Mouse (Mus musculus) kidney, embryonic 14.5 days (tissue): ENCODE results near the gene 6430531B16Rik. TPM values are rescaled to one million over a fixed set of nuclear protein-coding genes. Genes with fewer than 3 reads are reported as not detected.

Experiments
- ATAC-seq: fragments of 200-750 bp; cut with Nextera tagmentation; 2 replicates; pipeline ENCODE4 v1.8.0; 2017; ENCODE audit warnings: moderate number of reproducible peaks, mild to moderate bottlenecking, moderate TSS enrichment, moderate library complexity; ENCODE audit not compliant: low FRiP score, low TSS enrichment
- H3K27ac ChIP-seq: fragments of 300-500 bp; sonication (generic); 2 replicates; pipeline ENCODE4 v1.5.1; 2014; ENCODE audit warnings: low read depth, mild to moderate bottlenecking, low read length, moderate library complexity, mixed read lengths
- H3K27me3 ChIP-seq: fragments of 300-500 bp; sonication (generic); 2 replicates; pipeline ENCODE4 v1.6.1; 2014; ENCODE audit warnings: mild to moderate bottlenecking, low read length; ENCODE audit not compliant: control insufficient read depth, insufficient read depth
- H3K36me3 ChIP-seq: fragments of 300-500 bp; sonication (generic); 2 replicates; pipeline ENCODE4 v1.6.1; 2014; ENCODE audit warnings: low read length, mixed read lengths; ENCODE audit not compliant: control insufficient read depth, insufficient read depth
- H3K4me1 ChIP-seq: fragments of 300-500 bp; sonication (generic); 2 replicates; pipeline ENCODE4 v1.6.1; 2014; ENCODE audit warnings: low read length, mixed read lengths; ENCODE audit not compliant: control insufficient read depth, insufficient read depth
- H3K4me2 ChIP-seq: fragments of 300-500 bp; sonication (generic); replicated peaks from 2 replicates; pipeline ENCODE4 v1.6.1; 2014; ENCODE audit warnings: low read depth, mild to moderate bottlenecking, low read length
- H3K4me3 ChIP-seq: fragments of 300-500 bp; sonication (generic); 2 replicates; pipeline ENCODE4 v1.5.1; 2014; ENCODE audit warnings: mild to moderate bottlenecking, low read length
- H3K9ac ChIP-seq: fragments of 300-500 bp; sonication (generic); 2 replicates; pipeline ENCODE4 v1.6.1; 2014; ENCODE audit warnings: low read depth, mild to moderate bottlenecking, low read length, moderate library complexity
- H3K9me3 ChIP-seq: fragments of 300-500 bp; sonication (generic); 2 replicates; pipeline ENCODE4 v1.6.1; 2016; ENCODE audit warnings: low read length; ENCODE audit not compliant: control insufficient read depth
- WGBS: fragments of 180-500 bp; shearing (Covaris S2); extraction: QIAGEN DNeasy Blood & Tissue Kit; methylation state at CpG from one replicate; pipeline ENCODE4 v1.1.7; 2014; 5-methylcytosine and 5-hydroxymethylcytosine counted together
- microRNA counts: library from miRNA; unstranded; fragments of <30 nt; microRNA quantifications from one replicate; lab custom pipeline; 2017
- microRNA-seq: library from miRNA; unstranded; fragments of <30 nt; microRNA quantifications from one replicate; pipeline ENCODE4, GENCODE M21; 2016
- polyA plus RNA-seq: library from polyadenylated mRNA; unstranded; fragments of >200 nt; fragmentation: Nextera tagmentation; extraction: Ambion mirVana; gene quantifications from 2 replicates; pipeline ENCODE4 v1.2.1, GENCODE M21; 2014

Gene 6430531B16Rik
- polyA plus RNA-seq, 1 experiment from 2014 or later, result 0.55 TPM

DNA sequence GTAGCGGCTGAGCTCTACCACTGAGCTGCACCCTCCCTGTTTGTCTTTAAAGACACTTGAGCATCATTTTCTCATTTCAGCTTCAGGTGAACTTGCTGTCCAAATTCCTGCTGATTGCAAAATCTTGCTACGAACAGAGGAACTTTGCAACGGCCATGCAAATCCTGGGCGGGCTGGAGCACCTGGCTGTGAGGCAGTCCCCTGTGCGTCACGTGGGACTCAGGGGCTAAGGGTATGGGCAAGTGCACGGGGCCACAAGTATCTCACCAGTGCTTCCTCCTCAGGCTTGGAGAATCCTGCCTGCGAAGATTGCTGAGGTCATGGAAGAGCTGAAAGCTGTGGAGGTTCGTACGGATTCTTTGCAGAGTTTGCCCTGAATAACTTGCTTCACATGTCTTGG lies 41.9 kb downstream of the 6430531B16Rik start:
- no peak overlapping the region for H3K4me3 ChIP-seq
- H3K9me3 ChIP-seq, result no peaks in the 10 kb centered on the region
- no peak overlapping the region for H3K4me2 ChIP-seq
- no peaks in the 10 kb centered on the region for H3K36me3 ChIP-seq
- 90% methylated on average over 10 of the region's 10 CpGs for WGBS
- H3K27ac ChIP-seq, result no peak overlapping the region
- no peaks in the 10 kb centered on the region for H3K4me1 ChIP-seq
- H3K9ac ChIP-seq, result no peak overlapping the region
- H3K27me3 ChIP-seq, result no peaks in the 10 kb centered on the region; the same call in 1 of the 2 replicates
- ATAC-seq, result no peak

DNA sequence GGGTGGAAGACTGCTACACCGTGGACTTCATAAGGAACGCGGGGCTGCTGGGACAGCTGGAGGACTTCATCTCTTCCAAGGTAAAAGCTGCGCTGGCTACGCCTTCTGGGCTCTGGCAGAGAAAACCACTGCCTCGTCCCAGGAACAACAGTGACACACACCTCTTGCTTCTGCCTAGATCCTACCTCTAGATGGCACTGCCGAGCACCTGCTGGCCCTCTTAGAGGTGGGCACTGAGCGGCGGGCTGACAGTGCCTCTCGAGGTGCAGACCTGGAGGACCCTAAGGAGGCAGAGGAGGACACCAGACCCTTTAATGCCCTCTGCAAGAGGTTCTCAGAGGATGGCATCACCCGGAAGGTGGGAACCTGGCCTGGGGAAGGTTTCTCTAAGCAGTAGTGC lies 47.8 kb downstream of the 6430531B16Rik start:
- Histone ChIP-seq H3K27ac (no peak overlapping the region), H3K9me3 (no peaks in the 10 kb centered on the region), H3K27me3 (no peaks in the 10 kb centered on the region), H3K4me2 (no peak overlapping the region), H3K4me3 (no peak overlapping the region), H3K9ac (no peak overlapping the region), H3K4me1 (no peaks in the 10 kb centered on the region), H3K36me3 (no peaks in the 10 kb centered on the region)
- ATAC-seq, result peak; percentile 74; the same call in 1 of the 2 replicates
- WGBS, result 16% methylated on average over 11 of the region's 11 CpGs

MicroRNAs within 50 kb of the gene (microRNA counts, 519-probe panel; counts per million panel counts)
- microRNA mmu-miR-202-3p (lab: Ali Mortazavi, UCI) (not detected), microRNA mmu-miR-202-5p (lab: Ali Mortazavi, UCI) (not detected)

Small RNAs within 50 kb of the gene (microRNA-seq; reads per million reads assigned to microRNA genes)
- gene Mir202 (not detected), gene Mir7062 (not detected), gene mmu-mir-7686 (not detected)

Other genes with a start within 250 kb of the 6430531B16Rik start
- gene Adgra1, start 144.6 kb downstream of the 6430531B16Rik start, polyA plus RNA-seq, result 0.17 and 0.93 TPM in 2 replicates
- 0.14 and 0.18 TPM in 2 replicates for gene Kndc1, start 84.1 kb downstream of the 6430531B16Rik start, polyA plus RNA-seq
- 0.23 TPM in 1 of 2 replicates, not detected in the other for gene Utf1, start 35.0 kb downstream of the 6430531B16Rik start, polyA plus RNA-seq
- 0.85 and 1.6 TPM in 2 replicates for gene Adam8, start 13.8 kb upstream of the 6430531B16Rik start, polyA plus RNA-seq
- 46.2 and 47.5 TPM in 2 replicates for gene Zfp511, start 57.6 kb upstream of the 6430531B16Rik start, polyA plus RNA-seq
- 40.6 and 62.9 TPM in 2 replicates for gene Tubgcp2, start 57.9 kb upstream of the 6430531B16Rik start, polyA plus RNA-seq
- not detected in 2 replicates for gene Msx3, start 70.3 kb upstream of the 6430531B16Rik start, polyA plus RNA-seq
- gene Caly, start 103.8 kb upstream of the 6430531B16Rik start, polyA plus RNA-seq, result 0.91 TPM in 2 replicates
- 0.38 TPM in 1 of 2 replicates, not detected in the other for gene Prap1, start 114.6 kb upstream of the 6430531B16Rik start, polyA plus RNA-seq
- 32.4 and 36.2 TPM in 2 replicates for gene Fuom, start 123.7 kb upstream of the 6430531B16Rik start, polyA plus RNA-seq
- 20.7 and 24.8 TPM in 2 replicates for gene Paox, start 137.0 kb upstream of the 6430531B16Rik start, polyA plus RNA-seq
- gene Echs1, start 137.7 kb upstream of the 6430531B16Rik start, polyA plus RNA-seq, result 186 and 199 TPM in 2 replicates
- 25.9 and 30.8 TPM in 2 replicates for gene Mtg1, start 158.8 kb upstream of the 6430531B16Rik start, polyA plus RNA-seq
- gene Sprn, start 176.1 kb upstream of the 6430531B16Rik start, polyA plus RNA-seq, result 0.13 and 0.14 TPM in 2 replicates
- not detected in 2 replicates for gene Olfr522, start 186.0 kb upstream of the 6430531B16Rik start, polyA plus RNA-seq
- not detected in 2 replicates for gene Olfr523, start 194.5 kb upstream of the 6430531B16Rik start, polyA plus RNA-seq
- gene Olfr524, start 227.2 kb upstream of the 6430531B16Rik start, polyA plus RNA-seq, result not detected in 2 replicates
- gene Cd163l1, start 239.5 kb upstream of the 6430531B16Rik start, polyA plus RNA-seq, result not detected in 2 replicates